Comparison of ENCODE assay signal across 9 mouse cellular contexts in the genomic region with DNA sequence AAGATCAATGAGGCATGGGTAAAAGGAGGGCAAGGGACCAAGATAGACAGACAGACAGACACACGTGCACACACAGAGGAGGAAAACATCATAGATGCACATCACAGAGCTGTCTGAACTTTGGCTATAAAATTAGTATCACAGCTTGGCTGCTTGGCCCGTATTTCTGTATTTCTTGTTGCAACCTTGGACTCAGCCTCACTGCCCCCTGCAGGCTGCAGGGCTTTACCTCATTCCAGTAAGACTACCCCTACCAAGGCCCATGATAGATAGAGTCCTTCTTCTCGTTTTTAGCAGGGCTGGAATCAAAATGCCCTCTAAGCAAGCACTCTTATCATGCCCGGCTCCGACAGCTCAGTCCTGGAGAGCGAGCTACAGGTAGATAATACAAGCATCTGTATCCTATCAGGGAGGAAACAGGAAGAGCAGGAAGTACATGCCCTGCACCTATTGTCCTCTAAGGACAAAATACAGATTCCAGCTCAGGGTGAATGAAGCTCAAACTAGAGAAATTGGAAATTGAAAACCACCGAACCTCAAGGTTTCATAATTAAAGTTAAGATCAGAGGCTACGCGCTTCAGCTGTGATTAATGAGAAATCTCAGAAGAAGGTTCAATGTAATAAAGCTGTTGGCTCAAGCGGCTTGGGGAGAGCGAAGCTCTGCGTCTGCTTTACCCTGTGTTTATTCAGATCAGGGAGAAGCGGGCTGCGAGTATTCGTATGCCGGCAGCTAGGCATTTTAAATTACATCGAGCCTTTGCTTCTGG. TPM values are rescaled to one million over a fixed set of nuclear protein-coding genes. Genes with fewer than 3 reads are reported as not detected.
A peak's percentile ranks its signal among the peaks of the same experiment; 100 is the strongest.
DNase-seq lines count a peak whose midpoint lies in the region; ATAC-seq and TF ChIP-seq lines count a peak whose summit lies in the region.
"Had no signal": no experiment of that assay in that cellular context is flagged by ENCODE, and none has a peak within 500 bp of the region (broad histone marks: within the 10 kb centered on the region; RNA-seq: fewer than 3 reads in every experiment).

No protein-coding gene starts in this region.

- H3K36me3 ChIP-seq in liver, embryonic 14.5 days (replicated peaks; ENCODE audit: control insufficient read depth, insufficient read depth, low read depth), result no peaks in the 10 kb centered on the region
- H3K36me3 ChIP-seq in midbrain, embryonic 16.5 days (ENCODE audit: control insufficient read depth, insufficient read depth, low read length), result no peaks in the 10 kb centered on the region

- no peak overlapping the region for H3K9ac ChIP-seq in liver, embryonic 14.5 days (replicated peaks)
- no peak overlapping the region for H3K9ac ChIP-seq in midbrain, embryonic 16.5 days (ENCODE audit: low read depth, low read length)

- H3K4me2 ChIP-seq in liver, embryonic 14.5 days (ENCODE audit: low read depth), result no peak overlapping the region
- no peak overlapping the region for H3K4me2 ChIP-seq in midbrain, embryonic 16.5 days (ENCODE audit: low read length)

- no peaks in the 10 kb centered on the region for H3K4me1 ChIP-seq in liver, embryonic 14.5 days (replicated peaks; ENCODE audit: control insufficient read depth in 2 of 2, insufficient read depth in 2 of 2, low read length in 1 of 2)
- peaks cover 6% of the 10 kb centered on the region for H3K4me1 ChIP-seq in midbrain, embryonic 16.5 days (ENCODE audit: control insufficient read depth, insufficient read depth, low read length)

- no peak overlapping the region for H3K27ac ChIP-seq in liver, embryonic 14.5 days
- peak overlapping the region; percentile 60 for H3K27ac ChIP-seq in midbrain, embryonic 16.5 days (ENCODE audit: low read length)

- TF ChIP-seq EP300 in liver, embryonic 14.5 days (IDR thresholded peaks at IDR 0.05; ENCODE audit: low read depth), result no peak

- H3K27me3 ChIP-seq in liver, embryonic 14.5 days (ENCODE audit: control insufficient read depth, insufficient read depth, low read length), result no peaks in the 10 kb centered on the region
- no peaks in the 10 kb centered on the region for H3K27me3 ChIP-seq in midbrain, embryonic 16.5 days (ENCODE audit: control insufficient read depth, insufficient read depth, low read depth, low read length)

- peak; percentile 57 to 67 for DNase-seq in cerebellum, postnatal 14 days
- DNase-seq in cerebellum, postnatal 36 days, result no peak
- no peak for DNase-seq in liver, embryonic 14.5 days (ENCODE audit: low read depth in 3 of 3, low spot score in 3 of 3)
- no peak for DNase-seq in liver
- DNase-seq in embryo, embryonic 11 days, result peak; percentile 48
- no peak for DNase-seq in spleen, adult 18-20 months

- no peak overlapping the region for H3K4me3 ChIP-seq in liver, embryonic 14.5 days (ENCODE audit: insufficient read depth in 1 of 2, low read depth in 2 of 2, low read length in 2 of 2)
- no peak overlapping the region for H3K4me3 ChIP-seq in midbrain, embryonic 16.5 days (ENCODE audit: low read depth, low read length)

- TF ChIP-seq CTCF in liver, embryonic 14.5 days (IDR thresholded peaks at IDR 0.05; ENCODE audit: low read depth), result peak; percentile 29; the same call in 1 of the 2 replicates

- no peak for ATAC-seq in liver, embryonic 14.5 days (ENCODE audit: insufficient read depth)
- peak; percentile 57; the same call in 1 of the 2 replicates for ATAC-seq in midbrain, embryonic 16.5 days
- ATAC-seq in inflammation-experienced regulatory T-cells, adult 6 months, result no peak

- H3K9me3 ChIP-seq in liver, embryonic 14.5 days (ENCODE audit: control insufficient read depth, low read length), result no peaks in the 10 kb centered on the region
- H3K9me3 ChIP-seq in midbrain, embryonic 16.5 days (replicated peaks; ENCODE audit: control insufficient read depth, low read length, poor library complexity, severe bottlenecking), result no peaks in the 10 kb centered on the region

- WGBS in liver, embryonic 14.5 days (ENCODE audit: insufficient replicate concordance), result 51% methylated on average over 17 of the region's 17 CpGs
- WGBS in midbrain, embryonic 16.5 days, result 52% methylated on average over 17 of the region's 17 CpGs

RNA-seq across cellular contexts. Expression of a gene that starts 36.2 kb away (rescaled TPM):
- polyA plus RNA-seq in liver, embryonic 14.5 days (2012; rRNA removed), result not detected in 2 replicates
- polyA plus RNA-seq in liver, embryonic 14.5 days (2014; fragmentation: Nextera tagmentation; extraction: Ambion mirVana), result not detected in 2 replicates
- polyA plus RNA-seq in midbrain, embryonic 16.5 days (2015; fragmentation: Nextera tagmentation; extraction: Ambion mirVana), result not detected in 2 replicates
- not detected for polyA plus RNA-seq in inflammation-experienced regulatory T-cells, adult 6 months (2017; shearing (Covaris generic))
- polyA plus RNA-seq: heart, embryonic 14.5 days had no signal

Comparison
In these comparisons a context has a peak if more than half of its experiments do, and no peak if none do; other contexts are left out.
1. DNase-seq: peak in cerebellum, postnatal 14 days (2 of 2) and embryo, embryonic 11 days (single experiment); none in cerebellum, postnatal 36 days (0 of 2), liver, embryonic 14.5 days (0 of 3), liver (single experiment) and spleen, adult 18-20 months (0 of 2).